Comparison of ENCODE assay signal across 28 mouse cellular contexts in genomic region chr11:64207358-64207864, GRCm38 (mm10).
DNase-seq lines count a peak whose midpoint lies in the region; ATAC-seq and TF ChIP-seq lines count a peak whose summit lies in the region.
"Had no signal": no experiment of that assay in that cellular context is flagged by ENCODE, and none has a peak within 500 bp of the region (broad histone marks: within the 10 kb centered on the region; RNA-seq: fewer than 3 reads in every experiment).

No protein-coding gene starts in this region.

- no peak overlapping the region for H3K4me2 ChIP-seq in hindbrain, embryonic 15.5 days
- no peak overlapping the region for H3K4me2 ChIP-seq in hindbrain, embryonic 11.5 days (replicated peaks; ENCODE audit: low read depth, low read length)
- H3K4me2 ChIP-seq in neural tube, embryonic 13.5 days, result no peak overlapping the region
- H3K4me2 ChIP-seq in neural tube, embryonic 15.5 days, result no peak overlapping the region
- H3K4me2 ChIP-seq: embryonic facial prominence, embryonic 13.5 days; heart, embryonic 15.5 days; kidney, embryonic 15.5 days; liver, embryonic 12.5 days had no signal

- no peaks in the 10 kb centered on the region for H3K36me3 ChIP-seq in hindbrain, embryonic 15.5 days
- H3K36me3 ChIP-seq in hindbrain, embryonic 11.5 days (ENCODE audit: control insufficient read depth, insufficient read depth, low read length), result no peaks in the 10 kb centered on the region
- no peaks in the 10 kb centered on the region for H3K36me3 ChIP-seq in neural tube, embryonic 13.5 days
- H3K36me3 ChIP-seq in neural tube, embryonic 15.5 days, result no peaks in the 10 kb centered on the region
- H3K36me3 ChIP-seq in embryonic facial prominence, embryonic 10.5 days (replicated peaks), result no peaks in the 10 kb centered on the region
- H3K36me3 ChIP-seq in thymus, adult 2 months (ENCODE audit: control insufficient read depth, insufficient read depth, low read length), result no peaks in the 10 kb centered on the region
- H3K36me3 ChIP-seq: embryonic facial prominence, embryonic 13.5 days; forebrain, embryonic 10.5 days; heart, embryonic 10.5 days; heart, embryonic 15.5 days; kidney, embryonic 15.5 days; liver, embryonic 12.5 days had no signal

- no peak for DNase-seq in hindbrain, embryonic 11.5 days (ENCODE audit: low spot score)
- peak; percentile 4 for DNase-seq in embryonic facial prominence, embryonic 10.5 days (ENCODE audit: low spot score)
- peak; percentile 74 for DNase-seq in retina, postnatal 1 day
- no peak for DNase-seq in thymus, adult 2 months
- no peak for DNase-seq in adrenal gland, postnatal 36 days
- DNase-seq: adrenal gland, postnatal 10 days; B cell, adult 2 months; cerebellum, adult 11-12 months; cerebellum, adult 9-11 months; embryo, embryonic 11 days; gastrocnemius, postnatal 25 days; heart, adult 11 months; kidney, adult 18-20 months; kidney, postnatal 25 days; liver, postnatal 0 days; lung, postnatal 4 days had no signal

- ATAC-seq in hindbrain, embryonic 15.5 days (ENCODE audit: low FRiP score, low read depth), result peak; percentile 61; the same call in 1 of the 2 replicates
- no peak for ATAC-seq in hindbrain, embryonic 11.5 days (ENCODE audit: low FRiP score)
- peak; percentile 43; the same call in 1 of the 2 replicates for ATAC-seq in neural tube, embryonic 13.5 days (ENCODE audit: low read depth)
- ATAC-seq in neural tube, embryonic 15.5 days (ENCODE audit: low FRiP score), result no peak
- ATAC-seq: liver, embryonic 12.5 days; liver, postnatal 0 days; lung, postnatal 0 days; Patski had no signal

- 40% methylated on average over 4 of the region's 4 CpGs for WGBS in hindbrain, embryonic 15.5 days
- 70% methylated on average over 4 of the region's 4 CpGs for WGBS in hindbrain, embryonic 11.5 days
- 30% methylated on average over 4 of the region's 4 CpGs for WGBS in neural tube, embryonic 13.5 days
- WGBS in neural tube, embryonic 15.5 days, result 46% methylated on average over 4 of the region's 4 CpGs
- WGBS in embryonic facial prominence, embryonic 10.5 days, result 68% methylated on average over 4 of the region's 4 CpGs
- WGBS in thymus, adult 2 months, result 90% methylated on average over 4 of the region's 4 CpGs

- H3K4me1 ChIP-seq in hindbrain, embryonic 15.5 days (replicated peaks), result peaks cover 7% of the 10 kb centered on the region
- H3K4me1 ChIP-seq in hindbrain, embryonic 11.5 days (replicated peaks; ENCODE audit: control insufficient read depth, insufficient read depth, low read length), result no peaks in the 10 kb centered on the region
- H3K4me1 ChIP-seq in neural tube, embryonic 13.5 days (replicated peaks), result peaks cover 9% of the 10 kb centered on the region; the same call in 1 of the 2 replicates
- no peaks in the 10 kb centered on the region for H3K4me1 ChIP-seq in neural tube, embryonic 15.5 days
- peaks cover 20% of the 10 kb centered on the region for H3K4me1 ChIP-seq in embryonic facial prominence, embryonic 10.5 days
- H3K4me1 ChIP-seq in thymus, adult 2 months (replicated peaks; ENCODE audit: control insufficient read depth, insufficient read depth, low read length), result no peaks in the 10 kb centered on the region
- H3K4me1 ChIP-seq: embryonic facial prominence, embryonic 13.5 days had no signal

- H3K9ac ChIP-seq in hindbrain, embryonic 15.5 days, result no peak overlapping the region
- no peak overlapping the region for H3K9ac ChIP-seq in hindbrain, embryonic 11.5 days (ENCODE audit: low read depth, low read length)
- H3K9ac ChIP-seq in neural tube, embryonic 13.5 days, result no peak overlapping the region
- H3K9ac ChIP-seq in neural tube, embryonic 15.5 days (replicated peaks), result no peak overlapping the region
- H3K9ac ChIP-seq: embryonic facial prominence, embryonic 13.5 days; heart, embryonic 15.5 days; kidney, embryonic 15.5 days; liver, embryonic 12.5 days; liver, postnatal 0 days had no signal

- no peak for TF ChIP-seq POLR2A in thymus, adult 2 months (IDR thresholded peaks at IDR 0.05; ENCODE audit: control insufficient read depth, extremely low read depth, insufficient read depth, low read length, poor library complexity)

- no peaks in the 10 kb centered on the region for H3K27me3 ChIP-seq in hindbrain, embryonic 15.5 days
- H3K27me3 ChIP-seq in hindbrain, embryonic 11.5 days (ENCODE audit: control insufficient read depth, insufficient read depth, low read length), result no peaks in the 10 kb centered on the region
- H3K27me3 ChIP-seq in neural tube, embryonic 13.5 days, result no peaks in the 10 kb centered on the region
- no peaks in the 10 kb centered on the region for H3K27me3 ChIP-seq in neural tube, embryonic 15.5 days (replicated peaks)
- 0 out of 2 replicates have a peak, but pooled peaks cover 3% of the 10 kb centered on the region for H3K27me3 ChIP-seq in embryonic facial prominence, embryonic 10.5 days (replicated peaks; ENCODE audit: low read depth, poor library complexity, severe bottlenecking)
- no peaks in the 10 kb centered on the region for H3K27me3 ChIP-seq in thymus, adult 2 months (ENCODE audit: control insufficient read depth, insufficient read depth, low read length)
- H3K27me3 ChIP-seq: embryonic facial prominence, embryonic 13.5 days; heart, embryonic 15.5 days; liver, embryonic 12.5 days; Patski had no signal

- no peaks in the 10 kb centered on the region for H3K9me3 ChIP-seq in hindbrain, embryonic 15.5 days
- H3K9me3 ChIP-seq in hindbrain, embryonic 11.5 days (ENCODE audit: control insufficient read depth, low read length), result no peaks in the 10 kb centered on the region
- H3K9me3 ChIP-seq in neural tube, embryonic 13.5 days, result no peaks in the 10 kb centered on the region
- no peaks in the 10 kb centered on the region for H3K9me3 ChIP-seq in neural tube, embryonic 15.5 days (replicated peaks)
- no peaks in the 10 kb centered on the region for H3K9me3 ChIP-seq in embryonic facial prominence, embryonic 10.5 days
- H3K9me3 ChIP-seq: embryonic facial prominence, embryonic 13.5 days; forebrain, embryonic 10.5 days; heart, embryonic 10.5 days; heart, embryonic 15.5 days; kidney, embryonic 15.5 days; liver, embryonic 12.5 days had no signal

- no peak overlapping the region for H3K4me3 ChIP-seq in hindbrain, embryonic 15.5 days
- no peak overlapping the region for H3K4me3 ChIP-seq in hindbrain, embryonic 11.5 days (ENCODE audit: low read depth, low read length)
- no peak overlapping the region for H3K4me3 ChIP-seq in neural tube, embryonic 13.5 days
- no peak overlapping the region for H3K4me3 ChIP-seq in neural tube, embryonic 15.5 days (replicated peaks)
- no peak overlapping the region for H3K4me3 ChIP-seq in embryonic facial prominence, embryonic 10.5 days
- no peak overlapping the region for H3K4me3 ChIP-seq in thymus, adult 2 months (ENCODE audit: control insufficient read depth, insufficient read depth, low read length)
- H3K4me3 ChIP-seq: embryonic facial prominence, embryonic 13.5 days; forebrain, embryonic 10.5 days; heart, embryonic 10.5 days; heart, embryonic 15.5 days; kidney, embryonic 15.5 days; left cerebral cortex, adult 2 months; liver, embryonic 12.5 days had no signal

- H3K27ac ChIP-seq in hindbrain, embryonic 15.5 days (replicated peaks), result 0 out of 2 replicates have a peak overlapping the region, but pooled peaks have one; percentile 44
- H3K27ac ChIP-seq in hindbrain, embryonic 11.5 days (ENCODE audit: low read depth, low read length), result no peak overlapping the region
- no peak overlapping the region for H3K27ac ChIP-seq in neural tube, embryonic 13.5 days (replicated peaks)
- H3K27ac ChIP-seq in neural tube, embryonic 15.5 days (replicated peaks), result no peak overlapping the region
- H3K27ac ChIP-seq in embryonic facial prominence, embryonic 10.5 days (replicated peaks), result no peak overlapping the region
- H3K27ac ChIP-seq in thymus, adult 2 months (ENCODE audit: control insufficient read depth, insufficient read depth, low read length), result no peak overlapping the region
- H3K27ac ChIP-seq: embryonic facial prominence, embryonic 13.5 days; forebrain, embryonic 10.5 days; heart, embryonic 10.5 days; heart, embryonic 15.5 days; left cerebral cortex, adult 2 months; liver, embryonic 12.5 days had no signal

- no peak for TF ChIP-seq CTCF in thymus, adult 2 months (IDR thresholded peaks at IDR 0.05; ENCODE audit: borderline replicate concordance, control insufficient read depth, extremely low read depth, insufficient read depth, low read length, poor library complexity)

Comparison
In these comparisons a context has a peak if more than half of its experiments do, and no peak if none do; other contexts are left out.
1. ATAC-seq: peak in hindbrain, embryonic 15.5 days (single experiment) and neural tube, embryonic 13.5 days (single experiment); none in hindbrain, embryonic 11.5 days (single experiment) and neural tube, embryonic 15.5 days (single experiment).
2. DNase-seq: peak in embryonic facial prominence, embryonic 10.5 days (single experiment) and retina, postnatal 1 day (single experiment); none in hindbrain, embryonic 11.5 days (single experiment), thymus, adult 2 months (single experiment) and adrenal gland, postnatal 36 days (0 of 2).